Mouse (Mus musculus) embryonic facial prominence, embryonic 12.5 days (tissue): Measurements from ENCODE around the gene Slc39a13. TPM values are rescaled to one million over a fixed set of nuclear protein-coding genes. Genes with fewer than 3 reads are reported as not detected.
"Not testable (repeated sequence)": the region's sequence is repeated elsewhere in the genome, so short reads cannot be mapped to it uniquely, and the experiment has no call there.

Experiments used
- ATAC-seq: fragments of 200-750 bp; cut with Nextera tagmentation; 2 replicates; pipeline ENCODE4 v1.8.0; 2017; ENCODE audit not compliant: insufficient number of reproducible peaks, insufficient read depth, low FRiP score, low TSS enrichment
- H3K27ac ChIP-seq: fragments of 300-500 bp; sonication (generic); 2 replicates; pipeline ENCODE4 v1.5.1; 2016; ENCODE audit warnings: mild to moderate bottlenecking
- H3K27me3 ChIP-seq: fragments of 300-500 bp; sonication (generic); 2 replicates; pipeline ENCODE4 v1.6.1; 2016; ENCODE audit warnings: mild to moderate bottlenecking, moderate library complexity
- H3K36me3 ChIP-seq: fragments of 300-500 bp; sonication (generic); 2 replicates; pipeline ENCODE4 v1.6.1; 2016; ENCODE audit warnings: mild to moderate bottlenecking
- H3K4me1 ChIP-seq: fragments of 300-500 bp; sonication (generic); 2 replicates; pipeline ENCODE4 v1.6.1; 2016
- H3K4me2 ChIP-seq: fragments of 300-500 bp; sonication (generic); replicated peaks from 2 replicates; pipeline ENCODE4 v1.6.1; 2016; ENCODE audit warnings: mild to moderate bottlenecking, moderate library complexity
- H3K4me3 ChIP-seq: fragments of 300-500 bp; sonication (generic); 2 replicates; pipeline ENCODE4 v1.5.1; 2016; ENCODE audit warnings: mild to moderate bottlenecking
- H3K9ac ChIP-seq: fragments of 300-500 bp; sonication (generic); 2 replicates; pipeline ENCODE4 v1.6.1; 2016; ENCODE audit warnings: mild to moderate bottlenecking, moderate library complexity
- H3K9me3 ChIP-seq: fragments of 300-500 bp; sonication (generic); 2 replicates; pipeline ENCODE4 v1.6.1; 2016; ENCODE audit warnings: mild to moderate bottlenecking, moderate library complexity
- WGBS: fragments of 180-500 bp; shearing (Covaris S2); methylation state at CpG from one replicate; pipeline ENCODE4 v1.1.7; 2016; 5-methylcytosine and 5-hydroxymethylcytosine counted together
- polyA plus RNA-seq: library from polyadenylated mRNA; unstranded; fragments of >200 nt; fragmentation: Nextera tagmentation; extraction: Ambion mirVana; gene quantifications from 2 replicates; pipeline ENCODE4 v1.2.1, GENCODE M21; 2016

The Slc39a13 gene
- polyA plus RNA-seq, 1 experiment from 2014 or later = 41.9 TPM

DNA sequence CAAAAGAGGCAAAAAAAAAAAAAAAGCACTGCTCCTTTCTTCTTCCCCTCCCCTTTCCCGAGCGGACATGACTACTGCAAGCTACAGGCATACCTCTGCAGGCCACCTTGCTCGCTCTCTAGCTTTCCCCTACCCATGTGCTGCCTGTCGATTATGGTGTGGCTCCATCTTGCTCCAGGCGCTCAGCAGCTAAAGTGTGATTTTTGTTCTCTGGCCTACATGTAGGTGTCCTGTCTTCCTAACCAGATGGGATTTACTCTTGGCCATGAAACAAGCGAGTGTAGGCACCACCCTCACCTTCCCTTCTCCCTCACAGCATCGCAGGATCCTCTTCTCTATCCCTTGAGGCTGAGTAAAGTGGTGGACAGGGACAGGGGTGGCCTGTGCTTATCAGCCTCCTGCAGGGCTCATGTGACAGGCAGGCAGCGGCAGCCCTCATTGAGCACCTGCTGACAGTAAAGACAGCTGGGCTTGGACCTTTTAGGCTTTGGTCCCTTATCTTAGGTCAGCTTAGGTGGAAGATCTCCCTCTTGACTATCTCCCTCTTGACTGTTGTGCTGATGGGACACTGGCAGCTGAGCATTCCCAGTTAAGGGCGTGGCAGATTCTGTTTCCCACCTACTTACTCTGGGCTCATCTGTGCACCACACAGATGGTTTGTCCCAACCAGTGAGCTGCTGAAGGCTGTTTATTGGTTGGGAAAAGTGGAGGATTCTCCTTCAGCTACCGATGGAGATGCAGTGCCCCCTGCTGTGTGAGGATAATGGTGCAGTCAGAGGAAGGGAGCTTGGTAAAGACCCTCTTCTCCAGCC is 9.5 kb downstream of the Slc39a13 start:
- H3K27me3 ChIP-seq = no peaks in the 10 kb centered on the region
- H3K4me1 ChIP-seq = no peaks in the 10 kb centered on the region
- no peak overlapping the region for H3K27ac ChIP-seq
- H3K4me2 ChIP-seq = no peak overlapping the region
- no peaks in the 10 kb centered on the region for H3K9me3 ChIP-seq
- peaks cover 88% of the 10 kb centered on the region for H3K36me3 ChIP-seq
- no peak overlapping the region for H3K4me3 ChIP-seq
- 77% methylated on average over 10 of the region's 10 CpGs for WGBS
- ATAC-seq = peak; percentile 25; the same call in 1 of the 2 replicates
- H3K9ac ChIP-seq = no peak overlapping the region

DNA sequence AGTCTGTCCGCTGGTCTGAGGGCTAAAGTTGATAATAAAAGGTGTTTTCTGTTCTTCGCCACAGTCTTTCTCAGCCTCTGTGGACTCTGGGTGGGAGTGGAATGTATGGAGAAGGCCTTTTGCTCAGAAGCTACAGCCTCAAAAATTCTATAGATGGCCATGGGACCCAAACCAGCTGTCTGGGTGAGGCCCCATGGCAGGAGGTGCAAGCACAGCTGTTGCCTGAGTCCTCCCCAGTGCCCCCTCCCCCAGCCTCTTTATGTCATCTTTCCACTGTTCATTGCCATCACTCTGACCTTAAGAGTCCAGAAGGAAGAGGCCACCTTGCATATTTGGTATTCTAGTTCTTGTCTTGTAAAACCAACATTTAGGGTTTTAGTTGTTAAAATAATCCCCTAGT is 10.8 kb downstream of the Slc39a13 start:
- H3K36me3 ChIP-seq = peaks cover 86% of the 10 kb centered on the region
- no peak overlapping the region for H3K4me2 ChIP-seq
- no peaks in the 10 kb centered on the region for H3K9me3 ChIP-seq
- H3K4me3 ChIP-seq = no peak overlapping the region
- H3K27me3 ChIP-seq = no peaks in the 10 kb centered on the region
- no peak overlapping the region for H3K9ac ChIP-seq
- 82% methylated on average over 2 of the region's 2 CpGs for WGBS
- H3K27ac ChIP-seq = no peak overlapping the region
- H3K4me1 ChIP-seq = peaks cover 11% of the 10 kb centered on the region
- ATAC-seq = no peak

DNA sequence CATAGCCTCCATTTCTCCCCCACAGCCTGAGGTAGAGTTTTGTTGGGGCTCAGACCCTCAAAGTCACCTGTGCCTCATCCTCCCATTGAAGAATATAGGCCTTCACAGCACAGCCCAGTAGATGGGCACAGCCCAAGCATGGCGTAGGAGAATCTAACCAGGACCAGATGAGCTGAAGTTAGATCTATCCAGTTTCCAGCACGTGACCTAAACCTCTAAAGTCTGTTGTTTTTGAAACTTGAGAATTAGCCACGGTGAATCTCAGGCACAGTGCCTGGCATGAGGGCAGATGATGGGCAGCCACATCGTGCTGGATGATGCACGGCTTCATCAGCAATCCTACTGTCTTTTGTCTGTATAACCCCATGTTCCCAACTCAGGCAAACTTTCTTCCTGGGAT is 11.8 kb downstream of the Slc39a13 start:
- no peak overlapping the region for H3K27ac ChIP-seq
- 59% methylated on average over 5 of the region's 5 CpGs for WGBS
- no peak overlapping the region for H3K9ac ChIP-seq
- no peak for ATAC-seq
- peaks cover 76% of the 10 kb centered on the region for H3K36me3 ChIP-seq
- H3K4me3 ChIP-seq = no peak overlapping the region
- H3K4me1 ChIP-seq = peaks cover 11% of the 10 kb centered on the region
- H3K9me3 ChIP-seq = no peaks in the 10 kb centered on the region
- no peaks in the 10 kb centered on the region for H3K27me3 ChIP-seq
- no peak overlapping the region for H3K4me2 ChIP-seq

DNA sequence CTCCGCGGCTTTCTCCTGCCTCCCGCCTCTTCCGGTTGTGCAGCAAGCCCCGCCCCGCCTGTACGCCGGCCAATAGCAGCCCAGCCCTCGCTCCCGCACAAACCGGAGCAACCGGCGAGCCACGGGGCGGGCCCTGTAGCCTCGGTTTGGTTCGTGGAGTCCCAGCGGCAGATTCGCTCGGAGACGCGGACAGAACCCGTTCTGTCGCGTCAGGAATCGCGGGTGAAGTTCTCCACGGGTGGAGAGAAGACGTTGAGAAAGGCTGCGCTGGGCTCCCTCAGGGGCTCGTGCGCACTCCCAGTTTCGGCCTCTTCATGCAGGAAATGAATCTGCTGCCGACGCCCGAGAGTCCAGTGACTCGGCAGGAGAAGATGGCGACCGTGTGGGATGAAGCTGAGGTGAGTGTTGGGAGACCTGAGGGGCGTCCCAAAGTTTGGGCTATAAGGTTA is 16.3 kb downstream of the Slc39a13 start, which contains the start of gene Psmc3:
Psmc3 (plus strand) TSS at position 76 of the 449 bp plus-strand sequence.
- peak; percentile 97 for ATAC-seq
- peak within 1 kb of the TSS; percentile 92 for H3K4me3 ChIP-seq
- H3K36me3 ChIP-seq = peaks cover 43% of the 10 kb centered on the region
- under 1% methylated on average over 40 of the region's 40 CpGs for WGBS
- H3K27me3 ChIP-seq = no peaks in the 10 kb centered on the region
- H3K27ac ChIP-seq = peak within 1 kb of the TSS; percentile 83
- H3K4me2 ChIP-seq = peak within 1 kb of the TSS; percentile 95
- peaks cover 11% of the 10 kb centered on the region for H3K4me1 ChIP-seq
- H3K9me3 ChIP-seq = no peaks in the 10 kb centered on the region
- peak within 1 kb of the TSS; percentile 87 for H3K9ac ChIP-seq

DNA sequence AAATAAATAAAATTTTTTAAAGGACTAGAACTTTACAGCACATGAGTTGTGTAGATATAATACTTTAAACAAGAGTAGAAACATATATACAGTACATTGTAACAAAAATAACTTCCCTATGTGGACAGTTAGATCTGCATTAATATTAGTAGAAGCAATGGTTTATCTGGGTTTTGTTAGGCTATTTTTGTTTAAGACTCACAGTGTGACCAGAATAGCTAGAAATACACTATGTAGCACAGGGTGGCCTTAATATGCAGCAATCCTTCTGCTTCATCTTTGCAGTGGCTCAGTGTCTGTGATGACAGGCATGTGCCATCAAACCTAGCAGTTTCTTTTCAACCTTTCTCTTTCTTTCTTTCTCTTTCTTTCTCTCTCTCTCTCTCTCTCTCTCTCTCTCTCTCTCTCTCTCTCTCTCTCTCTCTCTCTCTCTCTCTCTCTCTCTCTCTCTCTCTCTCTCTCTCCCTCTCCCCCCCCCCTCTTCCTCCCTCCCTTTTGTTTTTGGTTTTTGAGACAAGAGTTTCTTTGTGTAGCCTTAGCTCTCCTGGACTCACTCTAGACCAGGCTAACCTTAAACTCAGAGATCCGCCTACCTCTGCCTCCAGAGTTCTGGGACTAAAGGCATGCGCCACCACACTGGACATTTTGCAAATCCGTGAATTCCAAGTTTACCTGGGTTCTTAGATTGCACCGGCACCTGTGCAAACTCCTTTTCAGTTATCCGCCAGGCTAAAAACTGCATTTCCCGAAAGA is 16.9 kb downstream of the Slc39a13 start:
- no peak overlapping the region for H3K27ac ChIP-seq
- H3K4me3 ChIP-seq = peak overlapping the region; percentile 92
- WGBS = under 1% methylated on average over 6 of the region's 6 CpGs

DNA sequence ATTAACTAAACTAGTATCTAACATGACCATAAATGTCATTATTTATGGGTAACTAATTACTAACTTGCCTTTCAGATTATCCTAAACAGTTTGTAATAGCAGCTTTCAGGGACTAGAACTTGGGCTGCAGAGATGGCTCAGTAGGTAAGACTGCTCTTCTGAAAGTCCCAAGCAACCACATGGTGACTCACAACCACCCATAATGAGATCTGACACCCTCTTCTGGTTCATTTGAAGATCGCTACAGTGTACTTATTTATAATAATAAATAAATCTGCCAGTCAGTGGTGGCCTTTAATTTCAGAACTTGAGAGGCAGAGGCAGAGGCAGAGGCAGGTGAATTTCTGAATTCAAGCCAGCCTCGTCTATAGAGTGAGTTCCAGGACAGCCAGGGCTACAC is 17.5 kb downstream of the Slc39a13 start:
- Histone ChIP-seq H3K4me2 (peak overlapping the region; percentile 52), H3K36me3 (peaks cover 31% of the 10 kb centered on the region), H3K27ac (no peak overlapping the region), H3K4me1 (peaks cover 11% of the 10 kb centered on the region), H3K4me3 (0 out of 2 replicates have a peak overlapping the region, but pooled peaks have one; percentile 1), H3K9ac (no peak overlapping the region), H3K27me3 (no peaks in the 10 kb centered on the region), H3K9me3 (no peaks in the 10 kb centered on the region)
- ATAC-seq = no peak
- 68% methylated on average over 2 of the region's 2 CpGs for WGBS

More for the DNA sequence above, 16.9 kb downstream of the Slc39a13 start:
- Histone ChIP-seq H3K4me2 (peak overlapping the region; percentile 52), H3K27me3 (no peaks in the 10 kb centered on the region), H3K4me1 (peaks cover 11% of the 10 kb centered on the region), H3K36me3 (peaks cover 37% of the 10 kb centered on the region), H3K9ac (peak overlapping the region; percentile 87), H3K9me3 (no peaks in the 10 kb centered on the region)
- peak; percentile 78 for ATAC-seq

DNA sequence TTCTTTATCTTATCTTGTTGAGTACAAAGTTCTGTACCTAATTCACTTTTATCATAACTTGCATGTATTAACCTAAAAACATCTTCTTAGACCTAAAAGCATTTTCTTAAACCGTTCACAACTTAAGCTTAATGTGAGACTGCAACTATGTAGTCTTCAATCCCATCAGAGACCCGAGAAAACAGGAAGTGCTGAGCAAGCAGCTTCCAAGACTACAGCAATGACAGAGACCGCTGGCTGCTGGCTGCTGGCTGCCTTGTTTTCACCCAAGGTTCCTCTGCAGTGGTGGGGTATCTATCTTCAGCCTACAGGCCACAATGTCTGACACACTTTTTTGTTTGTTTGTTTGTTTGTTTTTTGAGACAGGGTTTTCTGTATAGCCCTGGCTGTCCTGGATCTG is 18.3 kb downstream of the Slc39a13 start:
- H3K27me3 ChIP-seq = no peaks in the 10 kb centered on the region
- peaks cover 22% of the 10 kb centered on the region for H3K36me3 ChIP-seq
- ATAC-seq = no peak
- H3K27ac ChIP-seq = no peak overlapping the region
- H3K4me3 ChIP-seq = no peak overlapping the region
- H3K4me2 ChIP-seq = no peak overlapping the region
- WGBS = 75% methylated on average over 3 of the region's 3 CpGs
- no peak overlapping the region for H3K9ac ChIP-seq
- peaks cover 11% of the 10 kb centered on the region for H3K4me1 ChIP-seq
- no peaks in the 10 kb centered on the region for H3K9me3 ChIP-seq

DNA sequence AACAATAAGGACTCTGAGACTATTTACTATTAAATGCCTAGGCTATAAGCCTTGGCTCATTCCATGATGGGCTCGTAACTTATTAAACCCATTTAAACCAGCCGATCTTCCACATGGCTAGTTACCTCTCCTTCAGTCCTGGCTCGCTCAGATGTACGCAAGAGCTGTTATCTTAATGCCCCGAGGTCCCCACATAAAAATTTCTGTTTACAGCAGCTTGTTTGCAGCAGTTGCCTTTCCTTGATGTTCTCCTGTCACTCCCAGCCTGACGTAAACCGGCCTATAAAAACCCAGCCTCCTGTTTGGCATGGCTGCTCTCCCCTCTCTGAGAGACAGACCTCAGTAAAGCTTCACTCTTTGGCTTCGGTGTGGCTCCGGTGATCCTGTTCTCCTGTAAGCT is 22.9 kb downstream of the Slc39a13 start:
- no peak overlapping the region for H3K9ac ChIP-seq
- H3K9me3 ChIP-seq = no peaks in the 10 kb centered on the region
- no peak overlapping the region for H3K27ac ChIP-seq
- WGBS = 86% methylated on average over 9 of the region's 9 CpGs
- H3K4me3 ChIP-seq = no peak overlapping the region
- H3K4me1 ChIP-seq = no peaks in the 10 kb centered on the region
- peaks cover 4% of the 10 kb centered on the region for H3K36me3 ChIP-seq
- H3K27me3 ChIP-seq = no peaks in the 10 kb centered on the region
- ATAC-seq = no peak
- H3K4me2 ChIP-seq = no peak overlapping the region

DNA sequence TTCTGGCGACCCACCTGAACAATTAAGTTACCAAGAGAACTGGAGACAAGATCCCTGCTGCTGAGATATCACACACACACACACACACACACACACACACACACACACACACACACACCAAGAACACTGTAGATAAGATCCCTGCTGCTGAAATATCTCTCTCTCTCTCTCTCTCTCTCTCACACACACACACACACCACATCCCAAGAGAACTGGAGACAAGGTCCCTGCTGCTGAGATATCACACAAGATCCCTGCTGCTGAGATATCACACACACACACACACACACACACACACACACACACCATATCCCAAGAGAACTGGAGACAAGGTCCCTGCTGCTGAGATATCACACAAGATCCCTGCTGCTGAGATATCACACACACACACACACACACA is 24.4 kb downstream of the Slc39a13 start:
- H3K36me3 ChIP-seq, H3K27me3 ChIP-seq, H3K4me1 ChIP-seq, H3K9me3 ChIP-seq, H3K9ac ChIP-seq, H3K4me3 ChIP-seq, H3K4me2 ChIP-seq, ATAC-seq, H3K27ac ChIP-seq: not testable (repeated sequence)
- 76% methylated on average over 1 of the region's 1 CpGs for WGBS

DNA sequence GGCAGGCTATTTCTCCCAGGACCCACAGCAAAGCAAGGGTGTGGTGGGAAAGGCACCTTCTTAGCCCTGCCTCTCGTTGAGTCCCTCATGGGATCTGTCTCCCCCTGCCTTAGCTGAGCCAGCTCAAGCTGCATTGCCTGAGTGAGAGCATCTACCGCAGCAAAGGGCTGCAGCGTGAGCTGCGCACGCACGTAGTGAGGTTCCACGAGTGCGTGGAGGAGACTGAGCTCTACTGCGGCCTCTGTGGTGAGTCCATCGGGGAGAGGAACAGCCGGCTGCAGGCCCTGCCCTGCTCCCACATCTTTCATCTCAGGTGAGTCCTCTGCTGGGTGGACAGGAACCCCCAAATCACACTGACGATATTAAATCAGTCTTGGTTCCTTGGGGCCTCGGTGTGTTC is 25.5 kb downstream of the Slc39a13 start:
- no peaks in the 10 kb centered on the region for H3K27me3 ChIP-seq
- H3K4me2 ChIP-seq = no peak overlapping the region
- ATAC-seq = no peak
- no peaks in the 10 kb centered on the region for H3K36me3 ChIP-seq
- H3K27ac ChIP-seq = no peak overlapping the region
- WGBS = 79% methylated on average over 13 of the region's 13 CpGs
- no peaks in the 10 kb centered on the region for H3K4me1 ChIP-seq
- no peak overlapping the region for H3K4me3 ChIP-seq
- H3K9me3 ChIP-seq = no peaks in the 10 kb centered on the region
- no peak overlapping the region for H3K9ac ChIP-seq

DNA sequence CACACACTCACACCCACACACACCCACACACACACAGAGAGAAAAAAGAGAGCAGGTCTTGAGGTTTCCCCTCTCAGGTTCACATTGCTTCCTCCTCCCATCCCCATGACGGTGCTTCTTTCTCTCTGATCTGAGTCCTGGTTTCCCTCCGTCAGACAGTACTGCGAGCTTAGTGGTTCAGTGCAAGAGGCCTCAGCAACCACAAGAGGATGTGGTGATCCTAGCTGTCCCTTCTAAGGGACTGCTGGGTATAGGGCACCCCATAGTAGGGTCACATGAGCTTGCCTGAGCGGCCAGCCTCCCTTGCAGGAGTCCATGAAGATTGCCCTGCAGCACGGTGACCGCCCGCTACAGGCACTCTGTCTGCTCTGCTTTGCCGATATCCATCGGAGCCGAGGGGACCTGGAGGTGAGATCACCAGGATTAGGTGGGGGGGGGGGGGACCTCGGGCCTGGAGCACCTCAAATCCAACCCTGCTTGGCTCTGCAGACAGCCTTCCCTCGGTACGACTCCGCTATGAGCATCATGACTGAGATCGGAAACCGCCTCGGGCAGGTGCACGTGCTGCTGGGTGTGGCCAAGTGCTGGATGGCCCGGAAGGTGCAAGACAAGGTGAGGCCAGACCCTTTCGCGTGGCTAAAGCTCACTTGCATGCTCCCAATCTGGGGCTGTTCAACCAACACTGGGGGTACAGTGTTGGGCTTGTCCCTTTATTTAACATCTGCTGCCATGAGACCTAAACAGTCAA is 27.4 kb downstream of the Slc39a13 start:
- no peak overlapping the region for H3K9ac ChIP-seq
- ATAC-seq = no peak
- no peak overlapping the region for H3K27ac ChIP-seq
- no peaks in the 10 kb centered on the region for H3K9me3 ChIP-seq
- no peaks in the 10 kb centered on the region for H3K27me3 ChIP-seq
- no peak overlapping the region for H3K4me2 ChIP-seq
- H3K4me3 ChIP-seq = no peak overlapping the region
- H3K36me3 ChIP-seq = no peaks in the 10 kb centered on the region
- H3K4me1 ChIP-seq = no peaks in the 10 kb centered on the region
- 68% methylated on average over 21 of the region's 21 CpGs for WGBS
